Mouse (Mus musculus) embryo, embryonic 11.5 days (tissue): Measurements from ENCODE around the gene Ghdc.
A peak's percentile ranks its signal among the peaks of the same experiment; 100 is the strongest.

Source experiments
- DNase-seq: peaks from one replicate; pipeline ENCODE4 v3.0.0-alpha.2; 2012; ENCODE audit warnings: low read depth, low spot score

Ghdc gene

GRCm38 (mm10) chr11:100746546-100746945 lies 24.2 kb downstream of the Ghdc start:
- DNase-seq = no peak

GRCm38 (mm10) chr11:100745085-100745484 lies 25.7 kb downstream of the Ghdc start:
- DNase-seq = peak; percentile 41

GRCm38 (mm10) chr11:100741348-100741747 lies 29.4 kb downstream of the Ghdc start:
- no peak for DNase-seq

GRCm38 (mm10) chr11:100738749-100739148 lies 32.0 kb downstream of the Ghdc start:
- no peak for DNase-seq

- DNase-seq = peak; percentile 98
Observed at GRCm38 (mm10) chr11:100738066-100738604, 32.6 kb downstream of the Ghdc start, which contains the start of gene Rab5c. TSS of gene Rab5c (minus strand) at chr11:100738215.

- no peak for DNase-seq
Observed at GRCm38 (mm10) chr11:100737105-100737733, 33.5 kb downstream of the Ghdc start.

GRCm38 (mm10) chr11:100736746-100737080 lies 34.0 kb downstream of the Ghdc start:
- no peak for DNase-seq

- no peak for DNase-seq
Observed at GRCm38 (mm10) chr11:100735954-100736745, 34.6 kb downstream of the Ghdc start.

GRCm38 (mm10) chr11:100735134-100735865 lies 35.5 kb downstream of the Ghdc start:
- no peak for DNase-seq

- DNase-seq = no peak
Observed at GRCm38 (mm10) chr11:100730477-100731205, 40.1 kb downstream of the Ghdc start.

GRCm38 (mm10) chr11:100729976-100730375 lies 40.8 kb downstream of the Ghdc start:
- DNase-seq = no peak

GRCm38 (mm10) chr11:100728601-100729000 lies 42.2 kb downstream of the Ghdc start:
- DNase-seq = no peak

GRCm38 (mm10) chr11:100727201-100727600 lies 43.6 kb downstream of the Ghdc start:
- DNase-seq = no peak

GRCm38 (mm10) chr11:100724919-100725512 lies 45.7 kb downstream of the Ghdc start:
- DNase-seq = no peak

- no peak for DNase-seq
Observed at GRCm38 (mm10) chr11:100722493-100723028, 48.2 kb downstream of the Ghdc start.

GRCm38 (mm10) chr11:100721776-100722492 lies 48.8 kb downstream of the Ghdc start:
- no peak for DNase-seq

GRCm38 (mm10) chr11:100721254-100721653 lies 49.5 kb downstream of the Ghdc start:
- no peak for DNase-seq

GRCm38 (mm10) chr11:100720345-100720744 lies 50.4 kb downstream of the Ghdc start:
- no peak for DNase-seq

- no peak for DNase-seq
Observed at GRCm38 (mm10) chr11:100719893-100720292, 50.9 kb downstream of the Ghdc start.

GRCm38 (mm10) chr11:100719312-100719711 lies 51.4 kb downstream of the Ghdc start:
- DNase-seq = no peak
